Mouse (Mus musculus) bone marrow, adult 2 months (tissue): ENCODE results near the gene Slc6a6. TPM values are rescaled to one million over a fixed set of nuclear protein-coding genes. Genes with fewer than 3 reads are reported as not detected.

Source experiments
- H3K27ac ChIP-seq: fragments of 200-500 bp; 2 replicates; pipeline ENCODE4 v1.5.1; 2012; ENCODE audit warnings: low read depth, mild to moderate bottlenecking, control low read depth, inconsistent platforms, low read length; ENCODE audit not compliant: control insufficient read depth, poor library complexity, insufficient read depth
- H3K4me1 ChIP-seq: fragments of 200-500 bp; 2 replicates; pipeline ENCODE4 v1.6.1; 2011; ENCODE audit warnings: low read length; ENCODE audit not compliant: control insufficient read depth, insufficient read depth
- H3K4me3 ChIP-seq: fragments of 200-500 bp; replicated peaks from 2 replicates; pipeline ENCODE3; 2011; ENCODE audit warnings: mild to moderate bottlenecking, low read depth, low read length, control low read depth; ENCODE audit not compliant: control insufficient read depth
- CTCF ChIP-seq: fragments of 200-500 bp; IDR thresholded peaks from 2 replicates; pipeline ENCODE4 v1.5.1; 2011; ENCODE audit warnings: low read length, control low read depth; ENCODE audit not compliant: control insufficient read depth, insufficient read depth
- POLR2A ChIP-seq: fragments of 200-500 bp; IDR thresholded peaks from 2 replicates; pipeline ENCODE4 v1.6.1; 2011; ENCODE audit warnings: low read depth, mild to moderate bottlenecking, control low read depth, low read length, borderline replicate concordance; ENCODE audit not compliant: control insufficient read depth
- WGBS: fragments of 180-500 bp; shearing (Covaris S2); methylation state at CpG from one replicate; pipeline ENCODE4 v1.1.7; 2018; 5-methylcytosine and 5-hydroxymethylcytosine counted together
- polyA plus RNA-seq: library from polyadenylated mRNA; stranded (reverse); fragments of >200 nt; gene quantifications from 2 replicates; pipeline ENCODE4 v1.2.4, GENCODE M21; 2011; ENCODE audit warnings: low replicate concordance; ENCODE audit not compliant: missing spikeins, insufficient read depth, insufficient read length

Gene Slc6a6
- 18.5 and 36.3 TPM in 2 replicates for polyA plus RNA-seq

DNA sequence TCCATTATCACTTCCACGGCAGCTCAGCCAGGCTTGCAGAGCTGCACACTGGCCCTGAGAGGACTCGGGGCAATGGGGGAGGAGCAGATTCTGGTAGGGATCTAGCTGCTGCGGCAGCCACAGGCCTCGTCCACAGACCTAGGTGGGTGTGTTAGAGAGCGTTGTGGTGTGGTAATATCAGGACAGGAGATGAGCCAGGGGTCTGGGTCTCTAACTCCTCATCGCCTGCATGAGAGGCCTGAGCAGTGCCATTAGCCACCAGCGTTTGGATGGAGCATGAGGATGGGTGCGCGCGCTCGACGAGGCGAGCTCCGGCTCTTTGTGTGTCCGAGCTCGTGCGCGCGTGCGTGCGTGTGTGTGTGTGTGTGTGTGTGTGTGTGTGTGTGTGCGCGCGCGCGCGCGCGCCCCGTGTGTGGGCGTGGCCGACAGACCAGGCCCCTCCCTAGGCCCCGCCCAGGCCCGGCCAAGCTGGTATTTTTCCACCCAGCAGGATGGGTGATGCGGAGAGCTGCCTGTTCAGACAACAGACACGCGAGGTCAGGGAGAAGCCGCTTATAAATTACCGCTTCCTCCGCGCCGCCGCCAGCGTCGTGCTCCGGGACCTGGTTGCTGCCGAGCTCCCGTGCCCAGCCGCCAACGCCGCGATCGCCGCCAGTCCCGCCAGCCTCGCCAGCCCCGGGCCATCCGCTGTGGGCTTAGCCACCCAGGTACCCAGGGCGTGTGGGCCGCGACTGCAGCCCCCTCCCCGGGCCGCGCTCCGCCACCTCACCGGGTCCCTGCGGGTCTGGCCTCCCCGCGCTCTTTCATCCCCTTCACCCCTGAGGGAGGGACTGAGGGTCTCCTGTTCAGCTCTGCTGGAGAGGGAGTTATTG is at the start of gene Slc6a6:
TSS of gene Slc6a6 (plus strand) at position 452 of the 872 bp plus-strand sequence.
- Histone ChIP-seq H3K4me1 (peaks cover 8% of the 10 kb centered on the region), H3K4me3 (peak within 1 kb of the TSS; percentile 87), H3K27ac (peak within 1 kb of the TSS; percentile 99)
- no peak for TF ChIP-seq CTCF
- peak; percentile 92 for TF ChIP-seq POLR2A
- under 1% methylated on average over 68 of the region's 69 CpGs for WGBS

DNA sequence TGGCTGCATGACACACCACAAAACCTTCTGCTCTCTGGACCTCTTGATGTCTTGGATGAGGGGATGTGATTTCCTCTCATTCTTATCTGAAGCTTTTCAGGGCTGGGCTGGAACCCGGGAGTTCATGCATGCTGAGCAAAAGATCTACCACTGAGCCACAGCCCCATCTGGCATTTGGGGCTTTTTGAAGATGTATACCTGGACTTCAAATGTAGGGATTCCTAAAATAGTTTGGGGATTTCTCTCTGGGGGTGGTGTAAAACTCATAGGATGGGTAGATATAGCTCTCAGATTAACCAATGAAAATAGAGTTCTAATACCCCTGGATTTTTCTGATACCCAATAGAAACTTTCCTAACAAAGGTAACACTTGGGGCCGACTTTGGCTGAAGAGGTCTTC is 49.4 kb upstream of the Slc6a6 start:
- Histone ChIP-seq H3K4me3 (no peak overlapping the region), H3K27ac (no peak overlapping the region), H3K4me1 (no peaks in the 10 kb centered on the region)
- TF ChIP-seq CTCF, result no peak
- no peak for TF ChIP-seq POLR2A
- 60% methylated on average over 2 of the region's 2 CpGs for WGBS

DNA sequence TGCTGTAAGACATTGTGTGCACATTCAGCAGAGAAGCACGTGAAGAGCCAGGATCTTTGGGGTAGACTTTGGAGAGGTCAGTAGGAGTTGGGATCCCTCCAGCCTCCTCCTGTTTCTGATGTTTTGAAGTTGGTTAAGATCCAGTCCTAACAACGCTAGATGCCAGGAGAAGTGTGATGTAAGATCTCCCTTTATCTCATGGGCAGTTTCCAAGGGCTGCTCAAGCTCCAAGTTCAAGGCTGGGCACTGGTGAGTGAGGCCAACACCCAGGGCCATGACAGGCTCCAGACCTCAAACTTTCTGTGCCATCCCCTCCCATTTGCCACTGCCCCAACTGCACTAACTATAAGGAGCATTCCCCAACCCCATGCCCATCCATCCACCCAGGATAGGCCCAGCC is 49.0 kb upstream of the Slc6a6 start:
- Histone ChIP-seq H3K27ac (no peak overlapping the region), H3K4me3 (no peak overlapping the region), H3K4me1 (no peaks in the 10 kb centered on the region)
- 87% methylated on average over 2 of the region's 2 CpGs for WGBS
- TF ChIP-seq CTCF, result no peak
- TF ChIP-seq POLR2A, result no peak

GRCm38 (mm10) chr6:91638204-91638995 is 45.5 kb upstream of the Slc6a6 start:
- H3K4me1 ChIP-seq, result no peaks in the 10 kb centered on the region
- 70% methylated on average over 9 of the region's 9 CpGs for WGBS
- no peak overlapping the region for H3K4me3 ChIP-seq
- H3K27ac ChIP-seq, result no peak overlapping the region
- TF ChIP-seq CTCF, result no peak

- TF ChIP-seq CTCF (no peak), POLR2A (no peak)
- H3K4me1 ChIP-seq, result no peaks in the 10 kb centered on the region
- WGBS, result 62% methylated on average over 5 of the region's 5 CpGs
- no peak overlapping the region for H3K4me3 ChIP-seq
- H3K27ac ChIP-seq, result no peak overlapping the region
Observed at GRCm38 (mm10) chr6:91643011-91643410, 40.8 kb upstream of the Slc6a6 start.

DNA sequence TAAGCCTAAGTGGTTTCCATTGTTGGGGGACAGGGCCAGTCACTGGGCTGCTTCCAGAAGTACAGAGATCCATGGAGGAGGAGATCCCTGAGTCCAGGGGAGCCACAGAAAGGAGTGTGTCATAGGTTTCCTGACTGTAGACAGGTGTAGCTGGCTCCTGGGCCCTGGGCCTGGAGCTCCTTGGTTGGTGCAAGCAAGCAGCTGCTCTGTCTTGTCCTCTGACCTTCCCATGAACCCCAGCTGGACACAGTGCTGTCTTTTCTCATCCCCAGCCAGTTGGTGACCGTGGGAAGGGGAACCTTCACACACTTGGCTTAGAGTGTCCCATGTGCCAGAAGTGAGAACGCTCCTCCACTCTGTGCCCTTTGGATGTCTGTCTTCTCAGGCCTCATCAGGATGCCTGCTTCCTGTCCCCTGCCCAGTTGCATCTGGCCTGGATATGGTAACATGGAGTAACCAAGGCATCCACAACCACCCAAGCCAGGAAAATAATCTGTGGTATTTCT is 40.4 kb upstream of the Slc6a6 start:
- no peak overlapping the region for H3K4me3 ChIP-seq
- 63% methylated on average over 2 of the region's 2 CpGs for WGBS

GRCm38 (mm10) chr6:91646019-91646418 is 37.8 kb upstream of the Slc6a6 start:
- no peak for TF ChIP-seq CTCF
- TF ChIP-seq POLR2A, result no peak
- Histone ChIP-seq H3K4me3 (no peak overlapping the region), H3K27ac (no peak overlapping the region), H3K4me1 (no peaks in the 10 kb centered on the region)
- 89% methylated on average over 10 of the region's 10 CpGs for WGBS

More for the DNA sequence above, 40.4 kb upstream of the Slc6a6 start:
- no peak for TF ChIP-seq POLR2A
- no peak for TF ChIP-seq CTCF
- no peaks in the 10 kb centered on the region for H3K4me1 ChIP-seq
- H3K27ac ChIP-seq, result no peak overlapping the region

- no peak overlapping the region for H3K27ac ChIP-seq
- WGBS, result 72% methylated on average over 4 of the region's 4 CpGs
- TF ChIP-seq POLR2A (no peak), CTCF (no peak)
- H3K4me1 ChIP-seq, result no peaks in the 10 kb centered on the region
- no peak overlapping the region for H3K4me3 ChIP-seq
Observed at GRCm38 (mm10) chr6:91646822-91647221, 37.0 kb upstream of the Slc6a6 start.
